Mouse (Mus musculus) urinary bladder, postnatal 36 days (tissue): ENCODE measurements around the gene Tspan32.
A peak's percentile ranks its signal among the peaks of the same experiment; 100 is the strongest.

Experiments
- DNase-seq, 2 experiments: peaks; one replicate each; pipeline ENCODE4 v3.0.0; 2022; ENCODE audit warnings: low spot score in 2 of 2, mixed read lengths in 1 of 2

Tspan32 gene

GRCm38 (mm10) chr7:143033581-143033980, 28.7 kb downstream of the Tspan32 start:
- no peak for DNase-seq

GRCm38 (mm10) chr7:143034112-143034511, 29.3 kb downstream of the Tspan32 start:
- DNase-seq, result no peak

- DNase-seq, result no peak
Observed at GRCm38 (mm10) chr7:143034519-143035450, 29.9 kb downstream of the Tspan32 start.

GRCm38 (mm10) chr7:143036787-143037186, 31.9 kb downstream of the Tspan32 start:
- DNase-seq, result no peak

GRCm38 (mm10) chr7:143037306-143037705, 32.5 kb downstream of the Tspan32 start:
- DNase-seq, result no peak

GRCm38 (mm10) chr7:143038174-143038931, 33.5 kb downstream of the Tspan32 start:
- no peak for DNase-seq

GRCm38 (mm10) chr7:143040561-143040960, 35.7 kb downstream of the Tspan32 start:
- DNase-seq, result no peak

GRCm38 (mm10) chr7:143041138-143041822, 36.4 kb downstream of the Tspan32 start:
- no peak for DNase-seq

GRCm38 (mm10) chr7:143042089-143042488, 37.2 kb downstream of the Tspan32 start:
- DNase-seq, result peak in 1 of 2 experiments; percentile 64

- DNase-seq, result no peak
Observed at GRCm38 (mm10) chr7:143042897-143043300, 38.1 kb downstream of the Tspan32 start.

GRCm38 (mm10) chr7:143044049-143044825, 39.4 kb downstream of the Tspan32 start:
- DNase-seq, result no peak

GRCm38 (mm10) chr7:143044826-143045206, 40.0 kb downstream of the Tspan32 start:
- no peak for DNase-seq

GRCm38 (mm10) chr7:143046358-143046757, 41.5 kb downstream of the Tspan32 start:
- no peak for DNase-seq

GRCm38 (mm10) chr7:143049331-143049730, 44.5 kb downstream of the Tspan32 start:
- DNase-seq, result no peak

GRCm38 (mm10) chr7:143049841-143050816, 45.3 kb downstream of the Tspan32 start:
- no peak for DNase-seq

- DNase-seq, result no peak
Observed at GRCm38 (mm10) chr7:143051316-143051715, 46.5 kb downstream of the Tspan32 start.

- DNase-seq, result peak; percentile 82 to 88
Observed at GRCm38 (mm10) chr7:143052626-143053007, 47.8 kb downstream of the Tspan32 start, which contains the start of gene Cd81. Gene Cd81 (plus strand): TSS chr7:143052739.

- peak; percentile 55 to 69 for DNase-seq
Observed at GRCm38 (mm10) chr7:143053008-143053899, 48.4 kb downstream of the Tspan32 start.
